Mouse (Mus musculus): ENCODE measurements around the gene Hspb6.

- no peak for TF ChIP-seq CTCF (IDR thresholded peaks at IDR 0.05; ENCODE audit: extremely low read depth, insufficient read length, insufficient replicate concordance, low read depth, low read length)
- TF ChIP-seq POLR2A (IDR thresholded peaks at IDR 0.05; ENCODE audit: low read depth, low read length) = no peak
Measured at GRCm38 (mm10) chr7:30557901-30558514, 6.0 kb downstream of the Hspb6 start.
